Mouse (Mus musculus): ENCODE data around the gene Atg7.
A peak's percentile ranks its signal among the peaks of the same experiment; 100 is the strongest.

Gene Atg7

DNA sequence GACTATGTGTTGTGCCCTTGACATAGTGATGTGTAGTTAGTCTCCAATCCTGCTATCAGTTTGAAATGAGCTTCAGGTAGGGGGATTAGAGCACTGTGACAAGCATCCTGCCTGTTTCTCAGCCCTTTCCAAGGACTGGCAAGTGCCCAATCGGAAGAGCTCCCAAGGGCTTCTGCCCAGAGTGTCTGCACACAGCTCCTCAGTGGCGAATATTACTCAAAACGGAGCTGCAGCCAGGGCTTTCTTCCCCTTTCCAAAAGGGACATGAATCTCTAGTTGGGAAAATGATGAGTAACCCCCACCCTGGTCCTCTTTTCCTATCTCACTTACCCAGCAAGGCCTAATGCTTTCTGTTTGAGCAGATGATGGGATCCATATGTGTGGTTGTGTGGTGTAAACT, 90.8 kb downstream of the Atg7 start:
- no peak for DNase-seq (ENCODE audit: low spot score in 2 of 2)

DNA sequence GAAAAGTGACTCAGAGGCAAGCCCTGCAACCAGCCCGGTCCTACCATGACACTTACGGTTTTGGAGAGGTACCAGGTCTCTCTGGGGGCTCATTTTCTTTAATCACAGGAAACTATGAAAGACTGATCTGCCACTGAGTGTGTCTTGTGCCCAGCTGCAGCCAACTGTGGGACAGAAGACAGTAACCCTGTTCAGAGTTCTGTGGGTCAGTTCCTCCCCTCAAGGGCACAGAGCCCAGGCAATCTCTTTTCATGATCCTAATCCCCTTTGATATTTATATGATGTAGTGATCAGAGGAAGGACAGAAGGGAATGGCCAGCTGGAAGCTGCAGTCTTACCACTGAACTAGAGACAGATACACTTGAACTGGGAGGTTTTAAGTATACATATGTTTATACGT, 92.2 kb downstream of the Atg7 start:
- no peak for DNase-seq (ENCODE audit: low spot score in 2 of 2)

DNA sequence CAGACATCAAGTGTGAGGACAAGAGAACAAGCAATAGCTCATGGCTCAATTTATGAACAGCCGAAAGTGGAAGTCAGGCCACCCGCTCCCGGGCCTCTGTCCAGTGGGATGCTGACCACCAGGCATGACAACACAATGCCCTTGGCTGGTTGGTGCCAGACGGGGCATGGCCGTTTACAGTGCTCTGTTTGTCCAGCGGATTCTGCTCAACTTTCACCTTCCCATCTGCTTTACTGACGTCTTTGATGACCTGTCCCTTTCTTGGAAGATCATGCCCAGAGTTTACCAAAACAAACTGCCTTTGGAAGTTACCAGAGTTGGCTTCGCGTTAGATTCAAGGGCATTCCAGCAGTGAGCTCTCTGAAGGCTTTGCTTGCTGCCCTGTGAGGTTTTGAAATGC, 93.5 kb downstream of the Atg7 start:
- no peak for DNase-seq (ENCODE audit: low spot score in 2 of 2)

DNA sequence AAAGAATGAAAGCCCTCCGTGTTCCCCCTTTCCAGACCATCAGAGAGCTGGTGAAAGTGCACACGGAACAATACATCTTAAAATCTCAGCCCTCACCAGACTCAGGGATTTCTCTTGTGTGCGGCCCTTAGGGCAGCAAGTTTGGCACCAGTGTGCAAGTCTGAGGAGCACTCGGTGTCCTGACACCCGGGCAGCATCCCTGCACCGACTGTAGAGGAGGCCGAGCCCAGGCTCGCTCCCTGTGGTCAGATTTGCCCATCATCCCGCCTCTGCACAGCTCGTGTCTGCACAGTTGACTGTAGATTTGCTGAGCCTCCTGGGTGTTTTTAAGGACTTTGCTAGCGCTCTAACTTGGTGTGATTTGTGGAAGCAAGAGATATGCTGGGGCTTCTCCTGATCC, 94.3 kb downstream of the Atg7 start:
- DNase-seq (ENCODE audit: low spot score in 2 of 2), result no peak

DNA sequence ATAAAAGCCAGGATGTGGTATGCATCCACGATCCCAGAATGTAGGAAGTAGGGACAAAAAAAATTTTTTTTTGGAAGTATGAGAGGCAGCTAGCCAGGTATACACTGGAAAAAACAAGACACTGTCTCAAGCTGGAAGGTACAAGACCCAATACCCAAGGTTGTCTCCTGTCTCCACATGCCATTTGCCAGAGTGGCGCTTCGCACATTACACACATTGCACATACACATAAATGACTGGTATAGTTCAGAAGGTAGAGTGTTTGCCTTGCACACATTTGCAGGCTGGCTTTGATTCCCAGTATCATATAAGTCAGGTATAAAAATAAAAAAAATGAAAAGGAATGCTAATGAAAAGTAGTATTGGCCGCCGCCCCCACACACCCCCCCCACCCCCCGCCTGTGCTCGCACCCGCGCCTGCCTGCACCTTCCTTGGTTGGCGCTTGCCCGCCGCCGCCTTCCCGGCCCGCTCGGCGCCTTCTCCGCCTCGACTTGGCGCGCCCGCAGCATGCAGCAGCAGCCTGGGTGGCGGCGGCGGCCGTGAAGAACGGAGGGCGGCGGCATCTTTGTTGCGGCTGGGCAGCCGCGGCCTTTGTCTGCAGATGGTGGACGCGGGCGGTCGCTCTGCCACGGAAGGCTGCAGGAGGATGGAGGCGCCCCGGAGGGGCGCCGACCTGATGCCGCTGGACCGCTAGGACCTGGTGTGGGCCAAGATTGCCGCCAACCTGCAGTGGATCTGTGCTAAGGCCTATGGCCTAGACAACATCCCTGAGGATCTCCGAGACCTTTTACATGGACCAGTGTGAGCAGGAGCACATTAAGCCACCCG, 95.2 kb downstream of the Atg7 start:
- DNase-seq (ENCODE audit: low spot score in 2 of 2), result no peak

DNA sequence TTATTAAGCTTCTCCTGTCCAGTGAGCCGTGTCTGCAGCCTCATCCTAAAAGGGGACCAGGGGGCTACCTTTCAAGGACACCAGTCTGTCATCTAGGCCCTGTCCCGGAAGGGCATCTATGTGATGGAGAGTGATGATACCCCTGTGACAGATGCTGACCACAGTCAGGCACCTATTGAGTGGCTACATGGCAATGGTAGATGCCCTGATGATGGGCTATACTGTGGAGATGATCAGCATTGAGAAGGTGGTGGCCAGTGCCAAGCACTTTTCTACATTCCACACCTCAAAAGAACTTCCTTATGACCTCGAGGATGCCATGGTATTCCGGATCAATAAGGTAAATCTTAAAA, 95.8 kb downstream of the Atg7 start:
- no peak for DNase-seq (ENCODE audit: low spot score in 2 of 2)

DNA sequence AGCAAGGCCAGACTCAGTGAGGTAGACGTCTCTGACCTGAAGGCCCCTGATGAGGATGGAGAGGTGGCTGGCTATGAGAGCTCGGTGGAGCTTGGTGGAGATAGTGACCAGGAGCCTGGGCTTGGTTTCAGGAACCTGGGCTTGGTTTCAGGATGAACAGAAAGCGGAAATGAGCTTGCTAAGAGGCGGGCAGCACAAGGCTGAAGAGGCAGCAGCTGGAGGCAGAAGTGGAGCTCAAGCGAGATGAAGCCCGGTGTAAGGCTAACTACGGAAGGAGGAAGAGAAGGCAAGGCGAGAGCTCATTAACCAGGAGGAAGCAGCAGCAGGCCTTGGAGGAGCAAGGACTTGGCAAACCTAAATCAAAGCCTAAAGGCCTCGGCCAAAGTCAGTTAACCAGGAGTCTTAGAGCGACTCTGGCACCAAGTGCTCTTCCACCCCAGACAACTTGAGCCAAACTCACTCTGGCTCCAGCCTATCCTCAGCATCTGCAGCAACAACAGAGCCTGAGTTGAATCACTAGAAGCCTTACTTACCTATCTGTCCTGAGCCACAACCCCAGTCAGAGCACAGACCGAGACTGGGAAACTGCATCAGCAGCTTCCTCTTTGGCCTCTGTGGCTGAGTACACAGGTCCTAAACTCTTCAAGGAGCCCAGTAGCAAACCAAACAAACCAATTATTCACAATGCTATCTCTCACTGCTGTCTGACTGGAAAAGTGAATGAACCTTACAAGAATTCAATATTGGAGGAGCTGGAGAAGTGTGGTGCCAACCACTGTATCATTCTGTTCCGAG, 99.5 kb downstream of the Atg7 start:
- DNase-seq (ENCODE audit: low spot score in 2 of 2), result no peak

DNA sequence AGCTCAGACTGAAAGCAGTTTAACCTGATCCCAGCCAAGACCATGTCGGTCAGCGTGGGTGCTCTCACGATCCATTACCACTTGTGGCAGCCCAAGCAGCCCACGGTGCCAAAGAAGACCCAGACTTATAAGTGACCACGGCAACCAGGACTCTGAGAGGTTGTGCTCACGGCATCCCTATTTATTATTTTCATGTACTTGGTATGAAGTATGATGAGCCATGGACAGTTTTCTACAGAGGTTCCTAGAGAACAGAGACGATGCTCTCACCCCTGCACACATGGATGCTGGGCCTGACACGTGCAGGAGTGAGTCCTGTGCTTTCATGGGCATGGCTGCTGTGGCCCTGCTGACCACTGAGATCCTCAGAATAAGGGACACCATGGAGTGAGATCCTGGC, 100.2 kb downstream of the Atg7 start:
- no peak for DNase-seq (ENCODE audit: low spot score in 2 of 2)

DNA sequence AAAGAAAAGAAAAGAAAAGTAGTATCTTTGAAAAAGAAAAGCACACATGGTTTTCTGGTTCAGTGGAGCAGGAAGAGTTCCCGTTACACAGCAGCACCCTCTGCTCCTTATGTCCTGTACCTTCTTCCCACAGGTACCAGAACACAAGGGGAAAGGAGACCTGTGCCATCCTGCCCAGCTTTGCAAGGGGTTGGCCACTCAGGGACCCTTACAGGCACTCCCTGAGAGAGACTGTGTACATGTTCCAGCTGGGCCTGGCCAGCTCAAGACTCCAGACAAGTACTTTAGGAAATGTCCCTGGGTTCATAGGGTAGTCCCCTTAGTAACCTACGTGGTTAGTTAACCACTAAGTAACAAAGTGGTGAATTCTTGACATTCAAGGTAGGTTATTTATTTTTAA, 100.9 kb downstream of the Atg7 start:
- no peak for DNase-seq (ENCODE audit: low spot score in 2 of 2)

DNA sequence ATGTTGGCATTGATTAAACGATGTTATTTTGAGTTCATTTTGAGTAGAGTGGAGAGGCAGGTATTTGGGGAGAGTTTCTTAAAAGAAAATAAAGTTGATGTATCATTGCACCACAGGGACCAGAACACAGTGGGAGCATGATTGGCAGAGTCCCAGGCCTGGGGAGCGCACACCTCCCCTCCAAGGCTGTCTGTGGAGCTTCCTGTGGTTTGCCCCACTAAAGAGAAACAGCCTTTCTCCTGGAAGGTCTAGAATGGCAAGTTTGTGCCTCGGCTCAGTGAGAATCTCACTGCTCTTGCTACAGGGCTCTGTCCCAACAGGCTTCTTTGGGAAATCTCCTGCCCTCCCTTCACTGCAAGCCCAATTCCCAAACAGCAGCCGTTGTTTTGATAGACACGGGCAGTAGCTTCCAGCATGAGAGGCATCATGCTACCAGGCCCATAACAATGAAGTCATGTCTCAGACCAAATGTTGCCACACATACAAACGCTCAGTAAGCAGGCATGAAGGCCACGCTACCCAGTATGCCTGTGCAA, 103.6 kb downstream of the Atg7 start:
- no peak for DNase-seq (ENCODE audit: low spot score in 2 of 2)

DNA sequence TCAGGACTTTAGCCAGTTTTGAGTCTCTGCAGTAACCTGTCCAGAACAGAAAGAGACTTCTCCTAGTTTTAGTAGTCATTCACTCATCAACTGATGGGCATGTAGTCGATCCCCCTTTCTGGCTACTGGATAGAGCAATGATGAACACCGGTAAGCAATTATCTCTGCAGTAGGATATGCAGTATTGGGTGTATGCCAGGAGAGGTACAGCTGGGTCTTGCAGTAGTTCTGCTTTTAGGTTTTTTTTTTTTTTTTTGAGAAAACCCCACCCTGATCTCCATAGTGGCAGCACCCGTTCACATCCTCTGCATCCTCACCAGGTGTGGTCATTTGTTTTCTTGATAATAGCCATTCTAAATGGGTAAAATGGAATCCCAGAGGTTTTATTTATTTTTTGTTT, 105.5 kb downstream of the Atg7 start:
- no peak for DNase-seq (ENCODE audit: low spot score in 2 of 2)

DNA sequence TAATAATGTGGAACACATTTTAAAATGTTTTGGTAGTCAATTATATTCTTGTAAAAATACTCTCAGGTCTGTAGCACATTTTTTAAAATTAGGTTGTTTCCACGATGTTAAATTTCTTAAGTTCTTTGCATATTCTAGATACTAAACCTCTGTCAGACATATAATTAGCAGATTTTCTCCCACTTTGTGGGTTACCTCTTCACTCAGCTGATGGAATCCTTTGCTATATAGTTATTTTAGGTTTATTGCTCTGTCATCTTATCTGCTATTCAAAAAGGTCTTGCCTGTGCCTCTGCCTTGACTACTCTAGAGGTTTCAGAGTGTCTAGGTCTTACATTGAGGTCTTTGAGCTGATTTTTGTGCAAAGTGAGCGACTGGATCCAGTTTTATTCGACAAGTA, 106.0 kb downstream of the Atg7 start:
- DNase-seq (ENCODE audit: low spot score in 2 of 2), result no peak

DNA sequence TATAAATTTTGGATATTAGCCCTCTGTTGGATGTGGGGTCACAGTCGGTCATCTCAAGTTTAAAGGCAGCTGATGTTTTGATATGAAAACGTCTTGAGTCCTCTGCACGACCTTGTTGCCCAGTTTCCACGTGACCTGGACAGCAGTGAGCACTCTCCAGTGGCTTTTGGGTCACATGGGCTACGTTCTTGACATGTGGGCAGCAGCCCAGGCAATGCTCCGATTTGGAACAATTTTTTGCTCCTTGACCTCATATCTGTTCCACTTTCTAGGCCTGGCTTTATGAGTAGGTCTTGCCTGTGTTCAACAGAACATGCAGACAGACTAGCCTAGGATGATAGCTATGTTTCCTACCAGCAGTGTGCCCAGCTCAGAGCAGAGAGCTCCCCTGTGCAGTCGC, 115.9 kb downstream of the Atg7 start:
- no peak for DNase-seq (ENCODE audit: low spot score in 2 of 2)

DNA sequence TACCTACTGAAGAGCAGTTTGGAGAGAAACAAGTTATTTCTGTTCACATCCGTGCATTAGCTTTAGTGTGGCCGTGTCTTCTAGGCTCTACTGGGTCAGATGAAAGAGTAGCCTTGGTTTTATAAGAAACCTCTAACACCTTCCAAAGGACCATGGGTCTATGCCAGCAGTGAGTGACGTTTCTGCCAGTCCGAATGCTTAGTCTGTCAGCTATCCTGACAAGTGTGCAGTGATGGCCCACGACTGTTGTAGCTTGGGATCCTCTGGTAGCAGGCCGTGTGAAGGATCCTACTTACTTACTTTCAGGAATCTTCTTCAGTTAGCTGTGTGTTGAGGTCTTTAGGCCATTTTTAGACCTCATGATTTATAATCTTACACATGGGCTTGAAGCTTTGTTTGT, 123.4 kb downstream of the Atg7 start:
- no peak for DNase-seq (ENCODE audit: low spot score in 2 of 2)

DNA sequence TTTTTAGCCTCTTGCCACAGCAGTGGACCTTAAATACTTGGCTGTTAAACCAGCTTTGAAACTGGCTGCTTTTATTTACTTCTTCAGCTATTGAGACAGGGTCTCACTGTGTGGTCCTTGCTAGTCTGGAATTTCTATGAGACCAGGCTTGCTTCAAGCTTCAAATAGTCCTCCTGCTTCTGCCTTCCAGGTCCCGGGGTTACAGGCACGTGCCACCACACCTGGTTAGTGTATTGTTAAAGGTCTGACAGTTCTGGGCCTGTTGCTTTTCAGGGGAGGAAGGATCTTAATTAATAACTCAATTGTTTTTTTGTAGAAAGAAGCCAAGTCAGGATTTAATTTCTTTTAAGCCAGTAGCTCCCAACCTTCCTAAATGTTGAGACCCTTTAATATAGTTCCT, 124.8 kb downstream of the Atg7 start:
- DNase-seq (ENCODE audit: low spot score in 2 of 2), result no peak

DNA sequence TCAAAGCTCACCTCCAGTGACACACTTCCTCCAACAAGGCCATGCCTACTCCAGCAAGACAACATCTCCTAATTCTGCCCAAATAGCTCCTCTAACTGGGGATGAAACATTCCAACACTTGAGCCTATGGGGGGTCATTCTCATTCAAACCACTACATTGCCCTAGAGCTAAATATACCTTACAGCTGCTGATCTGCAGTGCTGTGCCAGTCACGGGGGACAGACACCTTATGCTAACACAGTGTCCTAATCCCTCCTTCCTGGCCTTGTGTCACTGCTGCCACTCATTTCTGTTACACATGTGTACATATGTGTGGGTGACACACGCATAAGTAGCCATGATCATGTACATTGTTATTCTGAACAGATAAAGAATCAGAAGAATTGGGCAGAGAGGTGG, 127.4 kb downstream of the Atg7 start:
- no peak for DNase-seq (ENCODE audit: low spot score in 2 of 2)

DNA sequence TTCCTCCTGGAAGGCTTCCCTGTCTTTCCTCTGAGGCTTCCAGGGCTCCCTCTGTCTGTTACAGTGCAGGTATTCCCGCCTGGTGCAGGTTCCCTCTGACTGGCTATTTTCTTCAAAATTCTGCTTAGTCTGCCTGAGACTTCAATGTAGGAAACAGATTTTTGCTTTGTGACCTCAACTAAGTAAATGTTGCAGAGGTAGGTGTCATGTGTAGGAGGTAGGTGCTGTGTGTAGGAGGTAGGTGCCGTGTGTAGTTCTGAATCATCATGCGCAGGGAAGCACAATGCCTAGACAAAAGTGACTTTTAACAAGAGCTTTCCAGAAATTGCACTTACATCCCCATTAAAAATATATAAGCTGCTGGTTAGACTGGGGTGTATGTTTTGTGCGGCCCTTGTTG, 128.6 kb downstream of the Atg7 start:
- peak in 1 of 2 experiments; percentile 14 for DNase-seq (ENCODE audit: low spot score in 2 of 2)

DNA sequence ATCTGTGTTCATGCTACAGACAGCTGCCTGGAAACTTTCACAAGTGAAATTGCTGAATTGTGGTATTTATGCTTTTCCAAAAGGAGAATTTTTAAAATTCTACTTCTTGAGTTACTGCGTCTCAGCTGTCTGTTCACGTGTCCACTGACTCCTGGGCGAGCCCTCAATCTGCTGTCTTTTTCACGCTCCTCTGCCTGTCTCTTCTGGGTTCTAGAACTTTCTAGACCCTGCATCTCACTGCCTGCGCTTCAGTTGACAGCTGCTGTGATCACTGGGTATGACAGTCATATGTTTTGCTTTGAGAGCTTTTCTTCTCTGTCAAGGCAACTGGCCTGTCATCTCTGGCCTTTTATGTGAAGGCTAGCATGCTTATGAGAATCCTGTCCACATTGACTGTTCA, 132.3 kb downstream of the Atg7 start:
- DNase-seq (ENCODE audit: low spot score in 2 of 2), result no peak

DNA sequence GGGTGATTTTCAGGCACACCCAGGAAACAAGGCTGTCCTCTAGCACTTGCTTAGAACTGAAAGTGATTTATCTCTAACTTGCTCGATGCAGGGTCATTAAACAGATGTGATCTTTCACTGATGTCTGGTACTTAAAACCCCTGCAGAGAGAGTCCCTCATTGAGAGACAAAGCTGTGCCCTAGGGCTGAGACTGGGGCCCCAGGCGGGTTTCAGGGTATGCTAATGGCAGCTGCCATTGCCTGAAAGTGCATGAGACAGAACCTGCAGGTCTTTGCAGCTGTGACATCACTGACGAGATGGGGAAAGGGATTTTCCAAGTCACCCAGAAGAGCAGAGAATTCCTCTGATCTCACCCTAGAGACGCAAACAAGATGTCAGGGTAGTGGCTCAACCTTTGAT, 135.0 kb downstream of the Atg7 start:
- no peak for DNase-seq (ENCODE audit: low spot score in 2 of 2)

DNA sequence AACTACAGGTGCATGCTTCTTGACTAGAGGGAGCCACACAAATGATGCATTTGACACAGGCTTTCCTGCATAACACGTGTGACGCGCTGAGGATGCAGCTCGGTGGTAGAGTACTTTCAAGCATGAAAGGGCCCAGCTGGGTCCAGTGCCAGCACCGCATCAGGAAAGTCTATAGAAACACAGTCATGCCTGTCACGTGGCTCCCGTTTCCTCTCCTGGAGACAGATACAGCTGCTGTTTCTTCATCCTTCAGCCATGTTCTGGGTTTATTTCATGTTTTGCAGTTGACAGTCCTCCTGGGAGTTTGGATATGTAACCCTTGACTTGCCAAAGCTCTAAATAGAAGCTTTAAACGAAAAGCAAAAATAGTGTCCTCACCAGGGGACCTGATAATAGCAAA, 135.8 kb downstream of the Atg7 start:
- no peak for DNase-seq (ENCODE audit: low spot score in 2 of 2)

DNA sequence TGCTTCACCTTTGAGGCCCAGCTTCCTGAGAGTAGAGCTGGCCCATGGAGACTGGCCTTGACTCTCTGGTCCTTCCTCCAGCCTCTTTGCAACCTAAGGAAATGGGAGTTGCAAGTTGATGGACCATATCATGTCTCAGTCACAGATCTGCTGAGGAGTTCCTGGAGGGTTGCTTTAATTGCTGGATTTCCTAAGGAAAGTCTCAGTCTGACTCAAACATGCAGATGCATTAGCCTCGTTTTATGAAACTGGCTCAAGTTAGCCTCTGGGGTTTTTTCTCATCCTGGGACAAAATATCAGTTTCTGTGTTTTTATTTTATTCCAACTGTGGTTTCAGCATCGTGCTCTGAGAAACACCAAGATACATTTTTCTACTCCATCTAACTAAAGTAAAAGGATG, 137.7 kb downstream of the Atg7 start:
- DNase-seq (ENCODE audit: low spot score in 2 of 2), result no peak

DNA sequence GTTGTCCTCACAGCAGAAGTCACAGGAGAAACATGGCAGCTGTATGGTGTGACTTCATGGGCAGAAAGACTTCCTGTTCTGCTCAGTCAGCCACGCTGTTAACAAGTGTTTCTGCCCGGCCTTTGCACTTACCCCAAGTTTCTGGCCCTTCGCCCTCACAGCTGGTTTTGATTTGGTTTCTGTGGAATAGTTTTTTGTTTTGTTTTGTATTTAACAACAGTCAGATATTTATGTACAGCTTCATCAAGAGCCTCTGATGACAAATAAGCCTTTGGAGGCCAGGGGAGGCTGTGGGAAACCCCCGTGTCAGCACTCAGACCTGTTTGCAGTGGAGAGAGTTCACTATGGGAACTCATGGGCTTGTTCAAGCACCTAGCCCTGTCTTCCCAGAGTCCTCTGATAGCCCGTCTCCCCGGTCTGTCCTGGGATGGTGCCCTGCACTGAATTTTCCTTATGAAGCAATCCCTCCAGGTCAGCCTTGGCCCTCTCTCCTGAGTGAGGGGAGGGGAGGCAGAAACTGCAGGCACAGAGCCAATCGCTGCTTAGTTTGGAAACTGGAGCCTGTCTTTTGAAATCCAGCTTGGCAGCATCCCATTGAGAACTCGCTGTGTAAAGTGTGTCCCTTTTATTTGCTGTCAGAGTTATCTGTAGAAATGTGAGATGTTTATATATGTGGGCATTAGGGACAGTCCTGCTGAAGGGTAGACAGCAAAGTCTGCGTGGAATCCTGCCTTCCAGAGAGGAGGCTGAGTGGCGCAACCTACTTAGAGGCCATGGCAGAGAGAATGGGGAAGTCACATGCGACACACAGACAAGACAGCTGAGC, 138.7 kb downstream of the Atg7 start:
- no peak for DNase-seq (ENCODE audit: low spot score in 2 of 2)
